Mouse (Mus musculus) T-cell, adult 2 months (primary cell): ENCODE measurements around the gene St5.

ENCODE experiments used
- DNase-seq: peaks from one replicate; pipeline ENCODE4 v3.0.0; 2022; ENCODE audit warnings: low spot score

St5 gene

GRCm38 (mm10) chr7:109609565-109610345, 93.7 kb downstream of the St5 start:
- DNase-seq = no peak

DNA sequence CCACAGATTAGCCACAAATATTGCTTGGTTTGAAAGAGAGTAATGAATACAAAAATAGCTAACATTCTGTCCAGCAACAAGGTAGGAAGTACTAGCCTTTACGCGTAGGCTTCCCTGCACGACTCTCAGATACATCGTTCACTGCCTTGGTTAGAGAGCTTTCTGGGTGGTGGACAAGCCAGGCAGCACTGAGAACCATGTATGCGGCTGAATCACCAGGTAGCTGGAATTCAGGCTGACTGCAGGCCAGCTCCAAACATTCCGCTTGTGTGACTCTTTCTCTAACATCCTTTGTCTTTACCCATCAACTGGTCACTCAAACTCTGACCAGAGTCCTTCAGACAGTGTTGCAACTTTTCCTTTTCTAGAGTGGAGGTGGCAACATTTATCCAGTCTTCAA, 94.6 kb downstream of the St5 start:
- DNase-seq = no peak

- DNase-seq = no peak
Observed at GRCm38 (mm10) chr7:109606994-109607610, 96.3 kb downstream of the St5 start.

GRCm38 (mm10) chr7:109602562-109602961, 100.8 kb downstream of the St5 start:
- DNase-seq = no peak

GRCm38 (mm10) chr7:109602022-109602421, 101.4 kb downstream of the St5 start:
- no peak for DNase-seq

DNA sequence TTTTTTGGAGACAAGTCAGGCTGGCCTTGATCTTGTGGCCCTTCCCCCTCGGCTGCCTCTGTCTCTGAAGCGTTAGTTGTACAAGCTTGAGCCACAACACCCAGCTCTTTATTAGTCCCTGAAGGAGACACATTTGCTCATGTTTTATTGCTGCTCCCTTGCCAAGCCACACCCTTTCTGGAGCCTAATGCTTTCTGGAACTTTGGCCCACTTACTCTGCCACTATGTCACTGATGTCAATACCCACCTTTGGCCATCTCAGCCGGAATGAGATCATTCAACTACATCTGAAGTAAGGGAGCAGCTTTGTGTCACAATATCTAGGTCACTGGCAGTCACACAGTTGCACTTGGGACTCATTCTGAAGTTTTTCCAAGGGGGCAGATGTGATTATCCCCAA, 102.7 kb downstream of the St5 start:
- DNase-seq = no peak

DNA sequence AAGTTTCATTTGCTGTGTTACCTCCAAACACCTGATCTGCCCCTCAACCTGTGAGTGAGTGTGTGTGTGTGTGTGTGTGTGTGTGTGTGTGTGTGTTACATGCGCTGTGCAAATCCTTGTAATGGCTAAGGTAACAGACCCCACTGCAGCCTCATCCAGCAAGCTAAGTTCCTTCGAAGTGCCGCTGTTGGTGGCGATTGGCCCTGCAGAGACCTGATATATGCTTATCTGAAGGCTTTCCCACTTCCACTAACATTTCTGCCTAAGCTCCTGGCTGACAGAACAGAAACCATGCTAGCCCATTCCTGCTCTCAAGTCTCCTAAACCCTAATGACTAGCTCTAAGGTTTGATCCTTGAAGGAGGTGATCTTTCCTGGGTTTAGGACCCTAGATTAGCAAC, 103.4 kb downstream of the St5 start:
- no peak for DNase-seq

GRCm38 (mm10) chr7:109594845-109595531, 108.4 kb downstream of the St5 start:
- no peak for DNase-seq

DNA sequence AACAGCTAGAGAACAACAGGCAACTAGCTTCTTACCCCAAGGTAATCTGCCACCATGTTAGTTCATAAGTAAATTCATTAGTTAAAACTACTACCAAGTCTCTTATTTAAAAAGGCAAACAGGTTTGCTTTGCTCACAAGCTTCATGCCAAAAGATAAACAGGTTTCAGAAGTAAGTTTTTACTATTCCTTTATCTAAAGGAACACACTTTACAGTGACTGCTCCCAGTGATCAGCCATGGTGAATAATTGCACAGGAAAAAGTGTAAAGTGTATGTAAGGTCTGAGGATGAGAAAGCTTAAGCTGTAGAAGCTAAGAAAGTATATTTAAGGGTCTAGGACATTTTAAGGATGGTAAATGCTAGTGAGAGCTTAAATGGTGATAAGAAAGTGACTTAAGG, 109.4 kb downstream of the St5 start:
- DNase-seq = no peak

DNA sequence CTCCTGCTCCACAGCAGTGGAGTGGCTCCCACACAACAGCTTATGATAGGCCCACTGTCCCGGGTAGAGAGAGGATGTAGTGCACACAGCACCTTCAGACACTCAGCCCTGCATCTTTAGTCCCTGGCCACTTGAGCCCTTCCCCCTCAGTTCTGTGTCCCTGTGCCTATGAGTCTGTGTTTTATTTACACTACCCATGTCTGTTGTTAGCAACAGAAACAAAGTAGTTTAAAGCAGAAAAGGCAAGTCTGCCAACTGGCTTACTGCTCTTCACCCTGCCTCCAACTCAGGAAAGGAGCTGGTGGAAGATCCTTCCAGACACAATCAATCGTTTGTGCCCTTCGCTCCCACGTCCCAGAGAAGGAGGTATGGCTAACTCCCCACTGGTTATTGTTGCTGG, 111.2 kb downstream of the St5 start:
- DNase-seq = no peak

DNA sequence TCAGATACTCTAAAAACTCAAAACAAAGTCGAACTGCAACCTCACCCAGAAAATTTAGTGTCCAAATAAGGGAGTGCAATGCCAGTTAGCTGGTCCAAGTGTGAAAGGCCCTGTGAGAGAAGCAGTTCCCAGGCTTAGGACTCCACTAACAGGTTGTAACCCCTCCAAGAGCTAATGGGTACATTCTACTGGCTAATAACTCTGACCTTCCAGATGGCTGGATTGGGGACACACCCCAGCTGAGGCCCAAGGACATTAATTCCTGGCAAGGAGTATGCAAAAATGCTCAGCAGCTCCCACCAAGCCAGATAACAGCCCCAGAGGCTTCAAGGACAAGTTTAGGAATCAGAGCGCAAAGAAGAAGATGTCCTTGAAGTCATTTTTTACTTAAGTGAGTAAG, 112.8 kb downstream of the St5 start:
- no peak for DNase-seq

DNA sequence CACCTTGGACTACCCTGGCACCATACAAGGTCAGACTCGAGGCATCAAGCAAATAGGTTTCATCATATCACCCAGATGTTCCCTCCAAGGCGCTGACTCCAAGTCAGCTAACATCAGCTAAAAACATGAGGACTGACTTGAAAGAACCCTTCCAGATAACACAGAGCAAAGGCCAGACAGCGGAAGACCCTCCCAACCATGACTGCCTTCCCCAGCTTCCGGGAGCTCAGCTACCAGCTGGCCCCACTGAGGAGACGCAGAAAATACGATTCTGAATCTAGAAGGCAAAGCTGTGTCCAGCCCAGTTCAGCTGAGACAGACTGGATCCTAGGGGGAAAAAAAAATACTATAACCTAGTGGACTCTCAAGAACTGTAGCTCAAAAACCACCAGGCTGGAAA, 114.4 kb downstream of the St5 start:
- no peak for DNase-seq

DNA sequence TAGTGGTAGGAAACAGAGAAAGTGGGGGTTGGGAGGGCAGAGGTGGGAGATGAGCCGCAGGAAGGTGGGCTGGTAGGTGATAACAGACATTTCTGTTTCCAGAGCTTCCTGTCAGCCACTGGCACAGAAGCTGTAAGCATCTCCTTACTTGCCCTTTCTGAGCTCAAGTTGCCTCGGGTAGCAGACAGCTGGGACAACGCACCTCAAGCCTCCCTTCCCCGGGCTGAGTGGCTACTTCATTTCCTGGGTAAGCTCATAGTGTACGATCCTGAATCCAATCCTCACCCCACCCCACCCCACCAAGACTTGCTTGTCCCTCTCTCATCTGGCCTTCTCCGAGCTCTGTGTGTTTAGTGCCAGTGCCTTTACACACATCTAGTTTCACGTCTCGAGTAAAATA, 115.3 kb downstream of the St5 start:
- no peak for DNase-seq

DNA sequence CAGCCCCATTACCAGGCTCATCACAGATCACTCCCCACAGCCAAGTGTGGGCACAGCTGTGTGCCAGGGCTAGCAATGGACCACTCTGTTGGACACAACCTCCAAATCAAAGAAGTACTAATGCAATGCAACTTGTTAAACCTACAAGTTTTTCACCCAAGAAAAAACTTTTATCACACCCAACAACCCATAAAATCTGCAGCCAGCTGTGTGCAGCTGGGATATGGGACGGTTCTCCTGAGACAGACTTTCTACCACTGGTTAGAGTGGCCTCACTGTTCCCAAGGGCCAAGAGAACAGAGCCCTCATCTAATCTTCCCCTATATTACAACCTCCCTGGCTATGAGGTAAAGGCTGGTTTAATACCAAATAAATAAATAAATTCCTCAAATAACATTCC, 118.9 kb downstream of the St5 start:
- DNase-seq = no peak

DNA sequence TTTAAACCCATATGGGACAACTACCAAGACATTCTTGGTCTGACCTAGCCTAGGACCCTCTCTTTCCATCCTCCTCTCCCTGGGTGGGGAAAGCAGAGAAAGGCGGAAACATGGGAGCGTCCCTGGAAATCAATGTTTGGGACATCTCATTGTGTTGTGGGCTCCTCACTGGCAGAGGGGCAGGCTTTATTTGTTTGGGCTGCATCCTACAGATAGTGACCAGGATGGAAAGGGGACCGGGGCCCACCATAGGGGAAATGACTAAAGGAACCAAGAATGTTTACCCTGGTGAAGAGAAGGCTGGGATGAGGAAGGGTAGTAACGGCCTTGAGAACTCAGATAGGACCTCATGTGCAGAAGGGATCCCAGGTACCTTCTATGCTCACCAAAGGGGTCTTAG, 122.9 kb downstream of the St5 start:
- DNase-seq = no peak

DNA sequence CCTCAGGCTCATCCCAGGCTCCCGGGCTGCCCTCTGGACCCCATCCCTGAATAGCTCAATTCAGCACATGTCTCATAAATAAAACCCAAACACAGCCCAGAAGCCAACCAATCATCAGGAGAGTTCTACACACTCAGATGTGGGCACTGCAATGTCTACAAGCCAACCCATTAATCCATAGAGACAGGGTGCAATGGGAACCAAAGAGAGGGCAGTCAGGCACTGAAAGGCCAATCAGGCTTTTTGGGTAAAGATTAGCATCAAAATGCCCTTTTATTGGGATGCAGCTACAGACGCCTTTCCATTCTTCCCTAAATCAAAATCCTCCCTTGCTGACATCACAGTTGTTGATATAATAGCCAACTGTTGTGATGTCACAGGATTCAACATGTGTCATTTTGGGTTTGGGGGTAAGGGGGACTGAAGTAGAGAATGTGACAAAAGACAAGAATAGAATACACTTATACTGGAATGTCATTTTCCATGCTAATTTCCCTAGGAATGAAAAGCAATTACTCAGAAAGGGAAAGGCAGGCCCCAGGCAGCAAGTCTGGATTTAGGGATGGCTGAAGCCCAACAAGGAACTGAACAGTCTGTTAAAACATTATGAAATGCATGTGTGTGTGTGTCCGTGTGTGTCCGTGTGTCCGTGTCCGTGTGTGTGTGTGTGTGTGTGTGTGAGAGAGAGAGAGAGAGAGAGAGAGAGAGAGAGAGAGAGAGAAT, 123.7 kb downstream of the St5 start:
- DNase-seq = no peak

GRCm38 (mm10) chr7:109578880-109579584, 124.4 kb downstream of the St5 start:
- DNase-seq = no peak

GRCm38 (mm10) chr7:109576321-109577314, 126.8 kb downstream of the St5 start:
- no peak for DNase-seq

GRCm38 (mm10) chr7:109574166-109574565, 129.2 kb downstream of the St5 start:
- DNase-seq = no peak

DNA sequence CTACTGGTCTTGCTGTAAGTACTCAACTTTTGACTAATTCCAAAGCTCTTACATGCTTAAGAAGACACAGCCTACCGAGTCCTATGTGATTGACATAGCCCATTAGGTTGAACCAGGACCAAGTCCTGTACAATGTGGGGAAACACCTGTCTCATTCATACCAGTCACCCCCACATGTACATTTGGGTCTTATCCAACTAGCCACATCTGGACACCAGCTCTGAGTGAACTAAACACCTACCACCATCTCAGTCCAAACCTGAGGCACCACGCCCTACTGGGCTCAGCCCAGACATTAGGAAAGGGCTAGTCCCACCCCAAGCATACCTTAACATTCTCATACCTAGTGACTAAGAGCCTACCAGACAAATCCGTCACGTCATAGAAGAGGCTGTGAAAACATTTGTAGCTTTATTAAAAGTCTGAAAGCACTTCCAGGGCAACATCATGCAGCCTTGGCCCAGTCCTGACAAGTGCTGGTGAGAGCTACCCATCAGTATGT, 135.0 kb downstream of the St5 start:
- no peak for DNase-seq
